Mouse (Mus musculus) activated CD4-positive, CD25-positive, alpha-beta regulatory T cell, adult 4 months (primary cell): ENCODE measurements around the gene Prf1. TPM values are rescaled to one million over a fixed set of nuclear protein-coding genes. Genes with fewer than 3 reads are reported as not detected.

Source experiments
- ATAC-seq: one replicate; pipeline ENCODE4 v1.8.0; 2017
- polyA plus RNA-seq, 2 experiments: library from polyadenylated mRNA; unstranded; fragments of 100-300 nt; shearing (Covaris generic); gene quantifications; one replicate each; pipeline ENCODE4 v1.2.1; 2017

Prf1 gene
- polyA plus RNA-seq, 2 experiments from 2014 or later, result 5.1 to 6.7 TPM

- ATAC-seq, result no peak
Observed at GRCm38 (mm10) chr10:61341045-61341444, 43.4 kb downstream of the Prf1 start.

GRCm38 (mm10) chr10:61341557-61341956 lies 43.9 kb downstream of the Prf1 start:
- ATAC-seq, result peak; percentile 36

GRCm38 (mm10) chr10:61342750-61343149 lies 45.1 kb downstream of the Prf1 start:
- no peak for ATAC-seq

GRCm38 (mm10) chr10:61343950-61344349 lies 46.3 kb downstream of the Prf1 start:
- ATAC-seq, result no peak

- no peak for ATAC-seq
Observed at GRCm38 (mm10) chr10:61345179-61345578, 47.5 kb downstream of the Prf1 start.

GRCm38 (mm10) chr10:61346374-61346773 lies 48.7 kb downstream of the Prf1 start:
- ATAC-seq, result no peak

- no peak for ATAC-seq
Observed at GRCm38 (mm10) chr10:61351216-61351615, 53.6 kb downstream of the Prf1 start.

Other genes with a start within 250 kb of the Prf1 start
- not detected for gene Pcbd1, start 208.5 kb upstream of the Prf1 start, polyA plus RNA-seq
- 10 to 100 TPM; 23.5 to 24.3 TPM for gene Sgpl1, start 150.1 kb upstream of the Prf1 start, polyA plus RNA-seq
- gene Tbata, start 125.9 kb upstream of the Prf1 start, polyA plus RNA-seq, result not detected
- not detected for gene Adamts14, start 24.4 kb upstream of the Prf1 start, polyA plus RNA-seq
- not detected for gene Pald1, start 85.7 kb downstream of the Prf1 start, polyA plus RNA-seq
- not detected for gene Nodal, start 120.1 kb downstream of the Prf1 start, polyA plus RNA-seq
- gene Eif4ebp2, start 154.8 kb downstream of the Prf1 start, polyA plus RNA-seq, result 10 to 100 TPM; 21.7 to 34.5 TPM
- gene Lrrc20, start 178.0 kb downstream of the Prf1 start, polyA plus RNA-seq, result 1 to 10 TPM; 5.0 to 6.2 TPM